In the genomic region with DNA sequence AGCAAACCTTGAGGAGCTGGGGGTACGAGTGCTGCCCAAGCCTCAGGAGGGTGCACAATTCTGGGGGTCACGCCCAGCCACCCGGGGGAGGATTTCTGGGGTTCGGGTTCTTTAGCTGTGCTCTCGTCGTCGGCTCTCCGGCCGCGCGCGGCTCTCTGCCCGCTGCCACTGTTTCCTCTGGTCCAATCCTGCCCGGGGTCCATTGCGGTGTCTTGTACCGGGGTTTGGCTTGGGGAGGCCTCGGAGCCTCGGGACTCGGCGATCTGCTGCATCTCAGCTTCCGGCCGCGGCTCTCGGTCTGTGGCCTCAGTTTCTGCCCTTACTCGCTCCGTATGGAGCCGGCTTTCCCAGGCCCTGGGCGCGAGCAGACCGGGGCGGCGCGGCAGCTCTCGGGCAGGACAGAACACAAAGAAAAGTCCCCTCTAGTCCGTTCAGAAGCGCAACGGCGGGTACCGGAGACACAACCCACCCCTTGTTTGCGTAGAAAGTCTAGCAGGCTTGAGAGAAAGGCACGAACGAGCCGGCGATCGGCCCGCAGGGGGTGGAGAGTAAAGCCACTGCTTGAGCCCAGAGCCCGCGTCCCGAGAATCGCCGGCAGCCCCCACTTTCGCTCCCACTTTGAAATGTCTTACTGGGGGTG, we compare ENCODE assay signal across 8 mouse cellular contexts. TPM values are rescaled to one million over a fixed set of nuclear protein-coding genes. Genes with fewer than 3 reads are reported as not detected.
DNase-seq lines count a peak whose midpoint lies in the region; ATAC-seq and TF ChIP-seq lines count a peak whose summit lies in the region.

No protein-coding gene starts in this region.

- H3K4me1 ChIP-seq in embryonic facial prominence, embryonic 14.5 days (ENCODE audit: control insufficient read depth, insufficient read depth, low read length): peaks cover 25% of the 10 kb centered on the region
- H3K4me1 ChIP-seq in hindbrain, embryonic 14.5 days (replicated peaks; ENCODE audit: control insufficient read depth, insufficient read depth, low read length): peaks cover 32% of the 10 kb centered on the region
- peaks cover 81% of the 10 kb centered on the region for H3K4me1 ChIP-seq in liver, embryonic 13.5 days (replicated peaks)

- no peaks in the 10 kb centered on the region for H3K27me3 ChIP-seq in embryonic facial prominence, embryonic 14.5 days (replicated peaks; ENCODE audit: control insufficient read depth, insufficient read depth, low read length)
- no peaks in the 10 kb centered on the region for H3K27me3 ChIP-seq in hindbrain, embryonic 14.5 days (ENCODE audit: control insufficient read depth, insufficient read depth, low read length)
- peaks cover 96% of the 10 kb centered on the region for H3K27me3 ChIP-seq in liver, embryonic 13.5 days

- peak overlapping the region; percentile 95 for H3K27ac ChIP-seq in left cerebral cortex, adult 2 months
- H3K27ac ChIP-seq in embryonic facial prominence, embryonic 14.5 days (replicated peaks; ENCODE audit: low read depth, low read length): peak overlapping the region; percentile 97
- H3K27ac ChIP-seq in hindbrain, embryonic 14.5 days: peak overlapping the region; percentile 100
- H3K27ac ChIP-seq in liver, embryonic 13.5 days: peak overlapping the region; percentile 83

- H3K9ac ChIP-seq in embryonic facial prominence, embryonic 14.5 days (ENCODE audit: low read depth, low read length): peak overlapping the region; percentile 99
- H3K9ac ChIP-seq in hindbrain, embryonic 14.5 days: peak overlapping the region; percentile 100
- peak overlapping the region; percentile 81 for H3K9ac ChIP-seq in liver, embryonic 13.5 days

- DNase-seq in left cerebral cortex, adult 2 months (ENCODE audit: extremely low spot score in 1 of 2, low spot score in 2 of 2): peak in 1 of 2 experiments; percentile 58
- DNase-seq in left cerebral cortex, adult 9 months (ENCODE audit: low spot score in 2 of 2): no peak
- peak; percentile 57 for DNase-seq in adipocyte (ENCODE audit: low spot score)
- DNase-seq in embryonic facial prominence, embryonic 14.5 days (ENCODE audit: low spot score): no peak
- DNase-seq in hindbrain, embryonic 14.5 days (ENCODE audit: low spot score): peak; percentile 60
- DNase-seq in liver, embryonic 13.5 days: no peak
- peak; percentile 67 for DNase-seq in retina, embryonic 14.5 days (ENCODE audit: low spot score)
- DNase-seq in T-cell, adult 2 months (ENCODE audit: low spot score): no peak

- WGBS in embryonic facial prominence, embryonic 14.5 days: 0% methylated on average over 35 of the region's 52 CpGs
- under 1% methylated on average over 52 of the region's 52 CpGs for WGBS in hindbrain, embryonic 14.5 days
- WGBS in liver, embryonic 13.5 days (ENCODE audit: insufficient replicate concordance): under 1% methylated on average over 52 of the region's 52 CpGs

- intact Hi-C loops in left cerebral cortex, adult 2 months (cut with DNase I): no loop called here

- H3K4me2 ChIP-seq in embryonic facial prominence, embryonic 14.5 days (ENCODE audit: low read depth, low read length): peak overlapping the region; percentile 100
- H3K4me2 ChIP-seq in hindbrain, embryonic 14.5 days (replicated peaks): peak overlapping the region; percentile 100
- H3K4me2 ChIP-seq in liver, embryonic 13.5 days: peak overlapping the region; percentile 95

- no peak for ATAC-seq in embryonic facial prominence, embryonic 14.5 days (ENCODE audit: low read depth)
- no peak for ATAC-seq in hindbrain, embryonic 14.5 days (ENCODE audit: low FRiP score)
- no peak for ATAC-seq in liver, embryonic 13.5 days (ENCODE audit: low read depth)

- TF ChIP-seq CTCF in left cerebral cortex, adult 2 months (IDR thresholded peaks at IDR 0.05): no peak

- H3K4me3 ChIP-seq in left cerebral cortex, adult 2 months: peak overlapping the region; percentile 89
- H3K4me3 ChIP-seq in embryonic facial prominence, embryonic 14.5 days (ENCODE audit: low read depth, low read length): peak overlapping the region; percentile 92
- peak overlapping the region; percentile 88 for H3K4me3 ChIP-seq in hindbrain, embryonic 14.5 days (replicated peaks; ENCODE audit: low read length)
- H3K4me3 ChIP-seq in liver, embryonic 13.5 days (replicated peaks): peak overlapping the region; percentile 69

- H3K9me3 ChIP-seq in embryonic facial prominence, embryonic 14.5 days (ENCODE audit: control insufficient read depth, low read length): no peaks in the 10 kb centered on the region
- H3K9me3 ChIP-seq in hindbrain, embryonic 14.5 days (ENCODE audit: control insufficient read depth, low read length): no peaks in the 10 kb centered on the region
- no peaks in the 10 kb centered on the region for H3K9me3 ChIP-seq in liver, embryonic 13.5 days (replicated peaks)

- peaks cover 6% of the 10 kb centered on the region; the same call in 1 of the 2 replicates for H3K36me3 ChIP-seq in embryonic facial prominence, embryonic 14.5 days (ENCODE audit: control insufficient read depth, insufficient read depth, low read length)
- peaks cover 10% of the 10 kb centered on the region; the same call in 1 of the 2 replicates for H3K36me3 ChIP-seq in hindbrain, embryonic 14.5 days (replicated peaks; ENCODE audit: control insufficient read depth, insufficient read depth)
- no peaks in the 10 kb centered on the region for H3K36me3 ChIP-seq in liver, embryonic 13.5 days

RNA-seq across cellular contexts. Expression of gene Bahcc1, which starts 1.5 kb away (rescaled TPM):
- 10 to 100 TPM; 20.6 to 21.3 TPM for total RNA-seq in left cerebral cortex, adult 2 months (2021)
- 11.1 and 12.0 TPM in 2 replicates for polyA plus RNA-seq in embryonic facial prominence, embryonic 14.5 days (2014; fragmentation: Nextera tagmentation; extraction: Ambion mirVana)
- 15.9 and 16.3 TPM in 2 replicates for polyA plus RNA-seq in hindbrain, embryonic 14.5 days (2014; fragmentation: Nextera tagmentation; extraction: Ambion mirVana)
- polyA plus RNA-seq in liver, embryonic 13.5 days (2015; fragmentation: Nextera tagmentation; extraction: Ambion mirVana): 1.3 and 1.4 TPM in 2 replicates

Comparison
In these comparisons a context has a peak if more than half of its experiments do, and no peak if none do; other contexts are left out.
1. DNase-seq: peak in adipocyte (single experiment), hindbrain, embryonic 14.5 days (single experiment) and retina, embryonic 14.5 days (single experiment); none in left cerebral cortex, adult 9 months (0 of 2), embryonic facial prominence, embryonic 14.5 days (single experiment), liver, embryonic 13.5 days (single experiment) and T-cell, adult 2 months (single experiment).
2. Peak in every context shown above with its lines, with median percentiles within 50 percentile points of each other: H3K27ac ChIP-seq, H3K4me3 ChIP-seq, H3K4me2 ChIP-seq and H3K9ac ChIP-seq.